Mouse (Mus musculus) limb, embryonic 11.5 days (tissue): ENCODE measurements around the gene Kcnip1. TPM values are rescaled to one million over a fixed set of nuclear protein-coding genes. Genes with fewer than 3 reads are reported as not detected.

Experiments used
- ATAC-seq: fragments of 200-750 bp; cut with Nextera tagmentation; 2 replicates; pipeline ENCODE4 v1.8.0; 2017; ENCODE audit warnings: low read depth; ENCODE audit not compliant: insufficient number of reproducible peaks, low FRiP score, low TSS enrichment
- DNase-seq: peaks from one replicate; pipeline ENCODE4 v3.0.0-alpha.2; 2015; ENCODE audit warnings: low spot score
- H3K27ac ChIP-seq: fragments of 300-500 bp; sonication (generic); replicated peaks from 2 replicates; pipeline ENCODE4 v1.5.1; 2014; ENCODE audit warnings: low read depth, mild to moderate bottlenecking, low read length
- H3K27me3 ChIP-seq: fragments of 300-500 bp; sonication (generic); 2 replicates; pipeline ENCODE4 v1.6.1; 2014; ENCODE audit warnings: mild to moderate bottlenecking, low read length, mixed read lengths; ENCODE audit not compliant: control insufficient read depth, insufficient read depth
- H3K36me3 ChIP-seq: fragments of 300-500 bp; sonication (generic); 2 replicates; pipeline ENCODE4 v1.6.1; 2014; ENCODE audit warnings: mild to moderate bottlenecking, low read length, moderate library complexity, mixed read lengths; ENCODE audit not compliant: control insufficient read depth, insufficient read depth
- H3K4me1 ChIP-seq: fragments of 300-500 bp; sonication (generic); 2 replicates; pipeline ENCODE4 v1.6.1; 2014; ENCODE audit warnings: low read length, mixed read lengths; ENCODE audit not compliant: control insufficient read depth, insufficient read depth
- H3K4me2 ChIP-seq: fragments of 300-500 bp; sonication (generic); 2 replicates; pipeline ENCODE4 v1.6.1; 2014; ENCODE audit warnings: low read depth, mild to moderate bottlenecking, moderate library complexity; ENCODE audit not compliant: severe bottlenecking
- H3K4me3 ChIP-seq: fragments of 300-500 bp; sonication (generic); 2 replicates; pipeline ENCODE4 v1.5.1; 2014; ENCODE audit warnings: low read depth, low read length
- H3K9ac ChIP-seq: fragments of 300-500 bp; sonication (generic); 2 replicates; pipeline ENCODE4 v1.6.1; 2014; ENCODE audit warnings: mild to moderate bottlenecking, low read length
- H3K9me3 ChIP-seq: fragments of 300-500 bp; sonication (generic); 2 replicates; pipeline ENCODE4 v1.6.1; 2016; ENCODE audit warnings: low read length; ENCODE audit not compliant: control insufficient read depth
- WGBS: fragments of 180-500 bp; shearing (Covaris S2); extraction: QIAGEN DNeasy Blood & Tissue Kit; methylation state at CpG from one replicate; pipeline ENCODE4 v1.1.7; 2014; 5-methylcytosine and 5-hydroxymethylcytosine counted together
- polyA plus RNA-seq: library from polyadenylated mRNA; unstranded; fragments of >200 nt; fragmentation: Nextera tagmentation; extraction: Ambion mirVana; gene quantifications from 2 replicates; pipeline ENCODE4 v1.2.1, GENCODE M21; 2014

The Kcnip1 gene
- 0.35 and 0.80 TPM in 2 replicates for polyA plus RNA-seq

- ATAC-seq, result no peak
- 0 out of 2 replicates have a peak, but pooled peaks cover 3% of the 10 kb centered on the region for H3K4me1 ChIP-seq
- H3K27me3 ChIP-seq, result no peaks in the 10 kb centered on the region
- 17% methylated on average over 12 of the region's 12 CpGs for WGBS
- no peak within 1 kb of the TSS for H3K9ac ChIP-seq
- no peak within 1 kb of the TSS for H3K4me3 ChIP-seq
- H3K4me2 ChIP-seq, result peak within 1 kb of the TSS; percentile 21; the same call in 1 of the 2 replicates
- no peak within 1 kb of the TSS for H3K27ac ChIP-seq
- DNase-seq, result peak; percentile 33
- H3K36me3 ChIP-seq, result no peaks in the 10 kb centered on the region
- no peaks in the 10 kb centered on the region for H3K9me3 ChIP-seq
Measured at GRCm38 (mm10) chr11:33992938-33993337, at the start of gene Kcnip1. Kcnip1 (minus strand) TSS chr11:33993152.

GRCm38 (mm10) chr11:34040061-34040460, 47.1 kb upstream of the Kcnip1 start:
- Histone ChIP-seq H3K4me2 (no peak overlapping the region), H3K9ac (no peak overlapping the region), H3K36me3 (no peaks in the 10 kb centered on the region), H3K4me1 (no peaks in the 10 kb centered on the region), H3K27ac (no peak overlapping the region), H3K9me3 (no peaks in the 10 kb centered on the region), H3K4me3 (no peak overlapping the region), H3K27me3 (no peaks in the 10 kb centered on the region)
- 85% methylated on average over 5 of the region's 5 CpGs for WGBS
- ATAC-seq, result no peak
- DNase-seq, result no peak

GRCm38 (mm10) chr11:34035909-34036658, 43.1 kb upstream of the Kcnip1 start:
- Histone ChIP-seq H3K9ac (no peak overlapping the region), H3K36me3 (no peaks in the 10 kb centered on the region), H3K27ac (no peak overlapping the region), H3K27me3 (no peaks in the 10 kb centered on the region), H3K4me3 (no peak overlapping the region), H3K4me2 (no peak overlapping the region), H3K9me3 (no peaks in the 10 kb centered on the region), H3K4me1 (no peaks in the 10 kb centered on the region)
- ATAC-seq, result no peak
- DNase-seq, result no peak
- WGBS, result 86% methylated on average over 5 of the region's 5 CpGs

GRCm38 (mm10) chr11:34034794-34035193, 41.8 kb upstream of the Kcnip1 start:
- H3K27ac ChIP-seq, result no peak overlapping the region
- WGBS, result 86% methylated on average over 2 of the region's 2 CpGs
- H3K4me2 ChIP-seq, result no peak overlapping the region
- no peak overlapping the region for H3K4me3 ChIP-seq
- DNase-seq (no peak), ATAC-seq (no peak)
- no peak overlapping the region for H3K9ac ChIP-seq
- H3K36me3 ChIP-seq, result no peaks in the 10 kb centered on the region
- no peaks in the 10 kb centered on the region for H3K27me3 ChIP-seq
- H3K4me1 ChIP-seq, result no peaks in the 10 kb centered on the region
- no peaks in the 10 kb centered on the region for H3K9me3 ChIP-seq

- Histone ChIP-seq H3K9ac (no peak overlapping the region), H3K4me2 (no peak overlapping the region), H3K27me3 (no peaks in the 10 kb centered on the region), H3K36me3 (no peaks in the 10 kb centered on the region), H3K27ac (no peak overlapping the region), H3K4me3 (no peak overlapping the region), H3K9me3 (no peaks in the 10 kb centered on the region), H3K4me1 (no peaks in the 10 kb centered on the region)
- ATAC-seq, result no peak
- 87% methylated on average over 5 of the region's 5 CpGs for WGBS
- DNase-seq, result no peak
Measured at GRCm38 (mm10) chr11:34034008-34034505, 41.1 kb upstream of the Kcnip1 start.

- Histone ChIP-seq H3K27me3 (no peaks in the 10 kb centered on the region), H3K27ac (no peak overlapping the region), H3K4me1 (no peaks in the 10 kb centered on the region), H3K9me3 (no peaks in the 10 kb centered on the region), H3K4me3 (no peak overlapping the region), H3K4me2 (no peak overlapping the region), H3K36me3 (no peaks in the 10 kb centered on the region), H3K9ac (no peak overlapping the region)
- DNase-seq (no peak), ATAC-seq (no peak)
- WGBS, result 66% methylated on average over 8 of the region's 8 CpGs
Measured at GRCm38 (mm10) chr11:34031015-34031805, 38.3 kb upstream of the Kcnip1 start.

- Histone ChIP-seq H3K4me2 (no peak overlapping the region), H3K36me3 (no peaks in the 10 kb centered on the region), H3K9me3 (no peaks in the 10 kb centered on the region), H3K9ac (no peak overlapping the region), H3K27me3 (no peaks in the 10 kb centered on the region), H3K27ac (no peak overlapping the region), H3K4me3 (no peak overlapping the region), H3K4me1 (no peaks in the 10 kb centered on the region)
- DNase-seq (no peak), ATAC-seq (no peak)
- WGBS, result 70% methylated on average over 5 of the region's 5 CpGs
Measured at GRCm38 (mm10) chr11:34029658-34030057, 36.7 kb upstream of the Kcnip1 start.

GRCm38 (mm10) chr11:34025091-34025490, 32.1 kb upstream of the Kcnip1 start:
- H3K4me3 ChIP-seq, result no peak overlapping the region
- no peak overlapping the region for H3K4me2 ChIP-seq
- ATAC-seq (no peak), DNase-seq (no peak)
- no peak overlapping the region for H3K27ac ChIP-seq
- H3K9ac ChIP-seq, result no peak overlapping the region
- H3K36me3 ChIP-seq, result no peaks in the 10 kb centered on the region
- H3K4me1 ChIP-seq, result no peaks in the 10 kb centered on the region
- 83% methylated on average over 1 of the region's 1 CpGs for whole genome bisulfite sequencing
- no peaks in the 10 kb centered on the region for H3K27me3 ChIP-seq
- H3K9me3 ChIP-seq, result no peaks in the 10 kb centered on the region
